ENCODE assay signal across 15 mouse cellular contexts in the genomic region with DNA sequence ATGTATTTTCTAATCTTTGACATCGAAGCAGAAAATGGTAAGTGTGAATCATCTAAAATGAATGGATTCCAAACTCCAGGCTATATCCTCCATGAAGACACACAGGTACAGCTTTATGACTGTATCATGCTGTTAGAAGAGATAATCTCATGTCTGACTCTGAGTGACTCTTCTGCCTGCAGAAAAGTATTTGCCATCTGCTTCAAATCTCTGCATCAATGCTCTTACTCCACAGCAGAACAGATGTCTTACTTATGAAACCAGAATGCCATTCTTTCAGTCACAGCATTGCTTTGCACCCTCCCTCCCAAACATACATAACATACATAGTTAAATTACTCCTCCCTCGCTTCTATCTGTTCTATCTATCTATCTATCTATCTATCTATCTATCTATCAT.
"Had no signal": no experiment of that assay in that cellular context is flagged by ENCODE, and none has a peak within 500 bp of the region (broad histone marks: within the 10 kb centered on the region; RNA-seq: fewer than 3 reads in every experiment).

No protein-coding gene starts in this region.

- H3K4me3 ChIP-seq: limb, embryonic 10.5 days; liver, embryonic 15.5 days; midbrain, embryonic 13.5 days; neural tube, embryonic 12.5 days had no signal

- H3K9ac ChIP-seq: liver, embryonic 15.5 days; midbrain, embryonic 13.5 days; neural tube, embryonic 12.5 days had no signal

- H3K4me2 ChIP-seq: liver, embryonic 11.5 days; liver, embryonic 15.5 days; midbrain, embryonic 13.5 days; neural tube, embryonic 12.5 days had no signal

- H3K27ac ChIP-seq: limb, embryonic 10.5 days; liver, embryonic 15.5 days; midbrain, embryonic 13.5 days; neural tube, embryonic 12.5 days; stomach, postnatal 0 days had no signal

- ATAC-seq: lung, postnatal 0 days; midbrain, embryonic 13.5 days had no signal

- H3K4me1 ChIP-seq: limb, embryonic 10.5 days; liver, embryonic 15.5 days; neural tube, embryonic 12.5 days had no signal

- H3K36me3 ChIP-seq: limb, embryonic 10.5 days; liver, embryonic 15.5 days; midbrain, embryonic 13.5 days; neural tube, embryonic 12.5 days had no signal

- H3K9me3 ChIP-seq: limb, embryonic 10.5 days; liver, embryonic 15.5 days; midbrain, embryonic 13.5 days; neural tube, embryonic 12.5 days had no signal

- H3K27me3 ChIP-seq: liver, embryonic 15.5 days; midbrain, embryonic 13.5 days; neural tube, embryonic 12.5 days had no signal

- DNase-seq: kidney, adult 11 months; kidney, adult 9 months; kidney, postnatal 10 days; kidney, postnatal 4 days; lung, adult 2 months; lung, postnatal 36 days; right cerebral cortex, postnatal 14 days; thymus, postnatal 4 days had no signal
